Mouse (Mus musculus) T-helper 17 cell (primary cell): ENCODE data around the gene Dbndd2.

Experiments
- in situ Hi-C, 2 experiments: fragments of 300-600 bp; cut with MboI, MseI; formaldehyde crosslinking; loops; 1 replicate in 1 of 2; 2 replicates in 1 of 2; pipeline ENCODE4 v1.15.1; 2025; ENCODE audit warnings: high pct_unique_total_duplicates in 2 of 2

The Dbndd2 gene

GRCm38 (mm10) chr2:164453887-164454500, 31.9 kb upstream of the Dbndd2 start:
- in situ Hi-C loops, result no loop called here

- in situ Hi-C loops, result loop anchor here (5.0 kb wide), 2 partner anchors 62 to 72 kb away; no protein-coding TSS in a partner anchor
These were observed 31.1 kb upstream of the Dbndd2 start for GRCm38 (mm10) chr2:164454846-164455245.

- in situ Hi-C loops, result loop anchor here (5.0 kb wide), 2 partner anchors 62 to 72 kb away; no protein-coding TSS in a partner anchor
These were observed 30.3 kb upstream of the Dbndd2 start for GRCm38 (mm10) chr2:164455421-164456190.

GRCm38 (mm10) chr2:164456413-164456812, 29.5 kb upstream of the Dbndd2 start:
- in situ Hi-C loops, result loop anchor here (5.0 kb wide), 2 partner anchors 61 to 71 kb away; no protein-coding TSS in a partner anchor

GRCm38 (mm10) chr2:164456864-164457300, 29.0 kb upstream of the Dbndd2 start, which contains the start of gene Sys1:
Sys1 (plus strand) TSS chr2:164456964.
- in situ Hi-C loops, result loop anchor here (5.0 kb wide), 2 partner anchors 60 to 70 kb away; no protein-coding TSS in a partner anchor

- in situ Hi-C loops, result loop anchor here (5.0 kb wide), 2 partner anchors 59 to 69 kb away; no protein-coding TSS in a partner anchor
These were observed 28.0 kb upstream of the Dbndd2 start for GRCm38 (mm10) chr2:164457942-164458341.

DNA sequence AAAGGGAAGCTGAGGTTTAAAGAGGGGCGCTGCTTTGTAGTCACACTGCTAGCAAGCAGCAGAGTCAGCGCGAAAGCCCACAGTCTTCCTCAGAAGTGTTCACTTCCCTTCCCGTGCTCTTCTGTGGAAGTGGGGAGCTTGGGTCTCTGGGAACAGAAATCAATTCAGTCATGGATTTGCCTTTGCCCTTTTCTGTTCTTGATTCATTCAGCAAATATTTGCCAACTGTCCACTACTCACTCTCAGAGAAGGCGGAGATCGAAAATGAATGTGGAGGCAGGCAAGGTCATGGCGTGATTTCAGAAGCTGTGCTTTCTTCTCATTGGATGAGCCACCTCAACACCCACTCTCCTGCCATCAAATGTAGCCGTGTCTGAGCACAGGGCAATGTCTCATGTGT, 27.4 kb upstream of the Dbndd2 start:
- in situ Hi-C loops, result loop anchor here (5.0 kb wide), 2 partner anchors 59 to 69 kb away; no protein-coding TSS in a partner anchor

GRCm38 (mm10) chr2:164460745-164461551, 25.0 kb upstream of the Dbndd2 start, which contains the start of gene Gm20458:
Gm20458 (plus strand) TSS chr2:164460967.
- in situ Hi-C loops, result no loop called here

GRCm38 (mm10) chr2:164465161-164465560, 20.7 kb upstream of the Dbndd2 start:
- in situ Hi-C loops, result no loop called here

DNA sequence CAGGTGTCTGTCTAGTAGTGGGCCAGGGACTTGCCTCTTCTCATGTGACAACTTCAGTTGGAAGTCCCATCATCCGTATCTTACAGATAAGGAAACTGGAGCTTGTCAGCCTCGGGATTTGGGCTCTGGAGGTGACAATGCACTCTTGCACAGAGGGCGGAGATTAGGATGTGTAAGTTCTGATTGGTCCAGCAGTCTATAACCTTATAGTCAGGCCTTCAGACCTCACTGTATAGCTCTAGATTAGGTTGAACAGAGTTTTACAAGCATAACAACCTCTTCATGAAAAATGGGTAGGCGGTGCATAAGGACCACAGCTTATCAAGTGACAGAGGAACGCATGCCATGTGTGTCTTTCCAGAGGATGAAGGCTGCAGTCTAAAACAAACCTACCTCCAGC, 19.1 kb upstream of the Dbndd2 start:
- in situ Hi-C loops, result no loop called here

- in situ Hi-C loops, result no loop called here
These were observed 15.7 kb upstream of the Dbndd2 start for GRCm38 (mm10) chr2:164470254-164470653.

DNA sequence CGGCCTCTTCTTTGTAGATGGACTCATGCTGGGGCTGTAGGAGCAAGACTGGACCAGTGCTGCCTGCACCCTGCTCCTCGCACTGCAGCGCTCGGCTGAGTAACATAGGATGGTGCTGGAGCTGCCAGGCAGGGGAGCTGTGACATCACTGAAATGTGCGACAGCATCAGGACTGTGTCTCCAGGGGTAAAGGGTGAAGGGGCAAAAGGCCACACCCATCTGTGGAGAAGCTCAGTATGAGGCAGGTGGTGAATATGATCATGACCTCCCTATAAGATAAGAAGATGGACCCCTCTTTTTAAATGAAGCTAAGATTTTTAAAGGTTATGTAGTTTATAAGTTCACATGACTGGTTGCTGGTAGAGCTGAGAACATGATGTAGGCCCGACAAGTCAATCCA, 12.3 kb upstream of the Dbndd2 start, which contains the start of gene Trp53tg5:
Gene Trp53tg5 (minus strand): TSS at position 101 of the 400 bp plus-strand sequence.
- in situ Hi-C loops, result no loop called here

- in situ Hi-C loops, result no loop called here
These were observed 580 bp downstream of the Dbndd2 start for GRCm38 (mm10) chr2:164486258-164487114.

- in situ Hi-C loops, result no loop called here
These were observed 1.2 kb downstream of the Dbndd2 start for GRCm38 (mm10) chr2:164487115-164487527.

- in situ Hi-C loops, result no loop called here
These were observed 1.9 kb downstream of the Dbndd2 start for GRCm38 (mm10) chr2:164487812-164488211.

- in situ Hi-C loops, result no loop called here
These were observed 8.2 kb downstream of the Dbndd2 start for GRCm38 (mm10) chr2:164494126-164494525.

GRCm38 (mm10) chr2:164496331-164496730, 10.4 kb downstream of the Dbndd2 start:
- in situ Hi-C loops, result no loop called here

GRCm38 (mm10) chr2:164496847-164497690, 11.2 kb downstream of the Dbndd2 start, which contains the start of gene Pigt:
Pigt (plus strand) TSS chr2:164497520.
- in situ Hi-C loops, result no loop called here

- in situ Hi-C loops, result no loop called here
These were observed 11.9 kb downstream of the Dbndd2 start for GRCm38 (mm10) chr2:164497691-164498268.
